In the genomic region with DNA sequence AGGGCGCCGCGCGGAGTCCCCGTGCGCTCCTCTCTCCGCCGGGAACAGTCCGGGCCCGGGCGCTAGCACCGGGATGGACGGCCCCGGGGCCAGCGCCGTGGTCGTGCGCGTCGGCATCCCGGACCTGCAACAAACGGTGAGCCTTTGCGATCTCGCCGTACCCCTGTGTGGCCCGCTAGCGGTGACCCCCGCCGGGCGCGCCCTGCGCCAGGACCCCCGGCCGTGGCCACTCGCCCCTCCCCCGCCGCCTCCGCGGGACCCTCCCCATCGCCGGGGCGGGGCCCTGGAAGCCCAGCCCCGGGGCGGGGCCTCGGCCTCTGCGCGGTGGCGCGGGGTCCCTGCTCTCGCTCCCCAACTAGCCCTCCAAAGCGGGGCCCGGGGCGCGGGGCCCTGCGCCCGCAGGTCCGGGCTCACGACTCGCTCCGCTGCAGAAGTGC, we compare ENCODE assay signal across 8 mouse cellular contexts. TPM values are rescaled to one million over a fixed set of nuclear protein-coding genes. Genes with fewer than 3 reads are reported as not detected.
A peak's percentile ranks its signal among the peaks of the same experiment; 100 is the strongest.
DNase-seq lines count a peak whose midpoint lies in the region; ATAC-seq and TF ChIP-seq lines count a peak whose summit lies in the region.

No protein-coding gene starts in this region.

- DNase-seq in left cerebral cortex, adult 2 months (ENCODE audit: extremely low spot score in 1 of 2, low spot score in 2 of 2) = peak; percentile 67 to 76
- no peak for DNase-seq in left cerebral cortex, adult 11 months (ENCODE audit: low spot score)
- DNase-seq in cerebellum, adult 8-10 months = peak; percentile 60
- peak; percentile 67 for DNase-seq in forelimb bud, embryonic 11.5 days (ENCODE audit: low read depth, low spot score)
- DNase-seq in lung, postnatal 0 days (ENCODE audit: low spot score) = no peak

- H3K4me3 ChIP-seq in left cerebral cortex, adult 2 months = peak overlapping the region; percentile 81
- H3K4me3 ChIP-seq in kidney, embryonic 14.5 days (ENCODE audit: low read length) = peak overlapping the region; percentile 55
- H3K4me3 ChIP-seq in lung, postnatal 0 days (ENCODE audit: low read depth, low read length) = peak overlapping the region; percentile 63
- peak overlapping the region; percentile 58 for H3K4me3 ChIP-seq in small intestine, adult 2 months (ENCODE audit: low read depth, low read length)

- no peaks in the 10 kb centered on the region; the same call in 1 of the 2 replicates for H3K36me3 ChIP-seq in kidney, embryonic 14.5 days (ENCODE audit: control insufficient read depth, insufficient read depth, low read length)
- peaks cover 4% of the 10 kb centered on the region; the same call in 1 of the 2 replicates for H3K36me3 ChIP-seq in lung, postnatal 0 days (ENCODE audit: insufficient read depth, low read length)
- no peaks in the 10 kb centered on the region for H3K36me3 ChIP-seq in small intestine, adult 2 months (ENCODE audit: control insufficient read depth, insufficient read depth, low read length)

- H3K27me3 ChIP-seq in kidney, embryonic 14.5 days (ENCODE audit: control insufficient read depth, insufficient read depth, low read length) = peaks cover 36% of the 10 kb centered on the region
- H3K27me3 ChIP-seq in lung, postnatal 0 days (replicated peaks; ENCODE audit: insufficient read depth, low read length) = peaks cover 8% of the 10 kb centered on the region; the same call in 1 of the 2 replicates
- peaks cover 25% of the 10 kb centered on the region for H3K27me3 ChIP-seq in small intestine, adult 2 months (ENCODE audit: control insufficient read depth, insufficient read depth, low read length)

- no peak for TF ChIP-seq EP300 in lung, postnatal 0 days (IDR thresholded peaks at IDR 0.05)

- under 1% methylated on average over 43 of the region's 60 CpGs for WGBS in kidney, embryonic 14.5 days
- WGBS in lung, postnatal 0 days = under 1% methylated on average over 27 of the region's 60 CpGs
- WGBS in small intestine, adult 2 months = under 1% methylated on average over 34 of the region's 60 CpGs

- intact Hi-C loops in left cerebral cortex, adult 2 months (cut with DNase I) = loop anchor here (2.0 to 5.0 kb wide), 3 partner anchors 17 to 32 kb away; a partner anchor contains a TSS

- no peaks in the 10 kb centered on the region for H3K9me3 ChIP-seq in kidney, embryonic 14.5 days (ENCODE audit: control insufficient read depth, low read length)
- no peaks in the 10 kb centered on the region for H3K9me3 ChIP-seq in lung, postnatal 0 days (ENCODE audit: low read length)

- no peak for TF ChIP-seq CTCF in left cerebral cortex, adult 2 months (IDR thresholded peaks at IDR 0.05)
- no peak for TF ChIP-seq CTCF in lung, postnatal 0 days (IDR thresholded peaks at IDR 0.05)
- no peak for TF ChIP-seq CTCF in small intestine, adult 2 months (IDR thresholded peaks at IDR 0.05; ENCODE audit: extremely low read depth, insufficient read length, insufficient replicate concordance, low read depth, low read length)

- H3K4me2 ChIP-seq in kidney, embryonic 14.5 days (replicated peaks; ENCODE audit: low read depth, low read length) = peak overlapping the region; percentile 90
- peak overlapping the region; percentile 94 for H3K4me2 ChIP-seq in lung, postnatal 0 days (replicated peaks; ENCODE audit: low read depth, low read length)

- H3K4me1 ChIP-seq in kidney, embryonic 14.5 days (ENCODE audit: control insufficient read depth, insufficient read depth, low read length) = peaks cover 16% of the 10 kb centered on the region; the same call in 1 of the 2 replicates
- H3K4me1 ChIP-seq in lung, postnatal 0 days (ENCODE audit: insufficient read depth, low read depth, low read length) = no peaks in the 10 kb centered on the region
- peaks cover 12% of the 10 kb centered on the region for H3K4me1 ChIP-seq in small intestine, adult 2 months (ENCODE audit: control insufficient read depth, insufficient read depth, insufficient read length, low read length)

- peak; percentile 80 for ATAC-seq in kidney, embryonic 14.5 days (ENCODE audit: low FRiP score, low TSS enrichment)
- peak; percentile 21 for ATAC-seq in lung, postnatal 0 days
- no peak for ATAC-seq in activated CD4-positive, CD25-positive, alpha-beta regulatory T cell, adult 4 months

- peak overlapping the region; percentile 86 for H3K27ac ChIP-seq in left cerebral cortex, adult 2 months
- no peak overlapping the region for H3K27ac ChIP-seq in kidney, embryonic 14.5 days (ENCODE audit: low read depth, low read length)
- H3K27ac ChIP-seq in lung, postnatal 0 days (ENCODE audit: low read length) = 0 out of 2 replicates have a peak overlapping the region, but pooled peaks have one; percentile 89
- no peak overlapping the region for H3K27ac ChIP-seq in small intestine, adult 2 months (ENCODE audit: insufficient read depth, low read depth, low read length)

- no peak for TF ChIP-seq POLR2A in small intestine, adult 2 months (IDR thresholded peaks at IDR 0.05; ENCODE audit: low read depth, low read length)

- peak overlapping the region; percentile 78 for H3K9ac ChIP-seq in kidney, embryonic 14.5 days (ENCODE audit: low read depth, low read length)
- peak overlapping the region; percentile 51 for H3K9ac ChIP-seq in lung, postnatal 0 days (replicated peaks; ENCODE audit: low read depth)

RNA-seq across cellular contexts. Expression of a gene that starts 0.4 kb away (rescaled TPM):
- 100 to 1,000 TPM; 222 to 239 TPM for total RNA-seq in left cerebral cortex, adult 2 months (2021)
- polyA plus RNA-seq in kidney, embryonic 14.5 days (2014; fragmentation: Nextera tagmentation; extraction: Ambion mirVana) = 2.5 and 3.0 TPM in 2 replicates
- 1.8 and 2.2 TPM in 2 replicates for polyA plus RNA-seq in lung, postnatal 0 days (2015; fragmentation: Nextera tagmentation; extraction: Ambion mirVana)
- 6.4 and 10.2 TPM in 2 replicates for polyA plus RNA-seq in small intestine, adult 2 months (2012; rRNA removed)
- polyA plus RNA-seq in activated CD4-positive, CD25-positive, alpha-beta regulatory T cell, adult 4 months (2017; shearing (Covaris generic)) = not detected

RNA-seq across cellular contexts. Expression of a gene that starts 22.6 kb away (rescaled TPM):
- 10 to 100 TPM; 32.0 to 33.0 TPM for total RNA-seq in left cerebral cortex, adult 2 months (2021)
- polyA plus RNA-seq in kidney, embryonic 14.5 days (2014; fragmentation: Nextera tagmentation; extraction: Ambion mirVana) = 11.1 and 12.1 TPM in 2 replicates
- polyA plus RNA-seq in lung, postnatal 0 days (2015; fragmentation: Nextera tagmentation; extraction: Ambion mirVana) = 22.4 and 23.3 TPM in 2 replicates
- polyA plus RNA-seq in small intestine, adult 2 months (2012; rRNA removed) = 15.6 and 30.4 TPM in 2 replicates
- 1 to 10 TPM; 6.8 to 8.6 TPM for polyA plus RNA-seq in activated CD4-positive, CD25-positive, alpha-beta regulatory T cell, adult 4 months (2017; shearing (Covaris generic))

RNA-seq across cellular contexts. Expression of a gene that starts 46.1 kb away (rescaled TPM):
- total RNA-seq in left cerebral cortex, adult 2 months (2021) = 100 to 1,000 TPM; 227 to 234 TPM
- polyA plus RNA-seq in kidney, embryonic 14.5 days (2014; fragmentation: Nextera tagmentation; extraction: Ambion mirVana) = 0.34 and 0.37 TPM in 2 replicates
- polyA plus RNA-seq in lung, postnatal 0 days (2015; fragmentation: Nextera tagmentation; extraction: Ambion mirVana) = 0.06 and 0.14 TPM in 2 replicates
- 0.53 and 0.65 TPM in 2 replicates for polyA plus RNA-seq in small intestine, adult 2 months (2012; rRNA removed)
- under 1 TPM in 1 of 2 experiments, not detected in 1; 0.34 TPM for polyA plus RNA-seq in activated CD4-positive, CD25-positive, alpha-beta regulatory T cell, adult 4 months (2017; shearing (Covaris generic))

Comparison
In these comparisons a context has a peak if more than half of its experiments do, and no peak if none do; other contexts are left out.
1. DNase-seq: peak in left cerebral cortex, adult 2 months (2 of 2), cerebellum, adult 8-10 months (single experiment) and forelimb bud, embryonic 11.5 days (single experiment); none in left cerebral cortex, adult 11 months (single experiment) and lung, postnatal 0 days (single experiment).
2. H3K27ac ChIP-seq: peak in left cerebral cortex, adult 2 months (single experiment) and lung, postnatal 0 days (single experiment); none in kidney, embryonic 14.5 days (single experiment) and small intestine, adult 2 months (single experiment).
3. Peak in every context shown above with its lines, with median percentiles within 50 percentile points of each other: H3K4me3 ChIP-seq.